Comparison of ENCODE assay signal across 8 mouse cellular contexts in the genomic region with DNA sequence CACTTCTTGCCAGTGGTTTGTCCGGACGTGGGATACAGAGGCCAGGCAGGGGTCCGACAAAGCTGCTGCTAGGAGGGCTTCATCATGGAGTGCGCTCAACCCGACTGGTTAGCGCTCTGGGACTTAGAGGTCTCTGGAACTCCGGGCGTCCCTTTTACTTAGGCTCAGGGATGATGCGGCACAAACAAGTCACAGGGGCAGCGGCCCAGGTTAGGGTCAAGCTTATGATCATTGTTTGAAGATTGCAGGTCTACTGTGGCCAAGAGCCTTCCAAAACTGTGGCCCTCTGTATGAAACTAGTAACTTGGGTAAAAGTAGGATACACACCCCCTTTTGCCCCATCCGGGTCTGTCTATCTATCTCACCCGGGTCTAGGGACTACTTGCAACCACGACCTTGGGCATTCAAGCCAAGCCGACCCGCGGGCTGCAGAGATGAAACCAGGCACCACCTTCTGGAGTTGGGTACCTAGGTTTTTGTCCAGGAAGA. TPM values are rescaled to one million over a fixed set of nuclear protein-coding genes. Genes with fewer than 3 reads are reported as not detected.
A peak's percentile ranks its signal among the peaks of the same experiment; 100 is the strongest.
DNase-seq lines count a peak whose midpoint lies in the region; ATAC-seq and TF ChIP-seq lines count a peak whose summit lies in the region.

No protein-coding gene starts in this region.

- peaks cover 14% of the 10 kb centered on the region for H3K4me1 ChIP-seq in lung, embryonic 16.5 days (replicated peaks; ENCODE audit: control insufficient read depth, insufficient read depth, low read length)
- H3K4me1 ChIP-seq in lung, adult 2 months (ENCODE audit: control insufficient read depth, insufficient read depth, low read length) = no peaks in the 10 kb centered on the region
- H3K4me1 ChIP-seq in embryonic facial prominence, embryonic 13.5 days = peaks cover 13% of the 10 kb centered on the region
- peaks cover 21% of the 10 kb centered on the region for H3K4me1 ChIP-seq in hindbrain, embryonic 16.5 days (ENCODE audit: control insufficient read depth, insufficient read depth, low read depth, low read length)
- H3K4me1 ChIP-seq in midbrain, embryonic 16.5 days (ENCODE audit: control insufficient read depth, insufficient read depth, low read length) = peaks cover 18% of the 10 kb centered on the region

- no peak overlapping the region for H3K27ac ChIP-seq in lung, embryonic 16.5 days (ENCODE audit: low read length)
- no peak overlapping the region for H3K27ac ChIP-seq in embryonic facial prominence, embryonic 13.5 days
- no peak overlapping the region for H3K27ac ChIP-seq in hindbrain, embryonic 16.5 days (ENCODE audit: low read depth, low read length)
- H3K27ac ChIP-seq in midbrain, embryonic 16.5 days (ENCODE audit: low read length) = no peak overlapping the region

- ATAC-seq in lung, embryonic 16.5 days (ENCODE audit: low read depth) = no peak
- ATAC-seq in embryonic facial prominence, embryonic 13.5 days (ENCODE audit: insufficient number of reproducible peaks, insufficient read depth, low FRiP score, low TSS enrichment, low read depth) = no peak
- peak; percentile 25; the same call in 1 of the 2 replicates for ATAC-seq in hindbrain, embryonic 16.5 days
- no peak for ATAC-seq in midbrain, embryonic 16.5 days

- no peaks in the 10 kb centered on the region for H3K36me3 ChIP-seq in lung, embryonic 16.5 days (ENCODE audit: control insufficient read depth, insufficient read depth, low read length)
- no peaks in the 10 kb centered on the region for H3K36me3 ChIP-seq in embryonic facial prominence, embryonic 13.5 days
- no peaks in the 10 kb centered on the region for H3K36me3 ChIP-seq in hindbrain, embryonic 16.5 days (ENCODE audit: control insufficient read depth, insufficient read depth, low read length)
- no peaks in the 10 kb centered on the region for H3K36me3 ChIP-seq in midbrain, embryonic 16.5 days (ENCODE audit: control insufficient read depth, insufficient read depth, low read length)

- DNase-seq in lung, adult 2 months = no peak
- no peak for DNase-seq in cerebellum, adult 11 months
- no peak for DNase-seq in spleen, postnatal 4 days (ENCODE audit: low spot score in 2 of 2)
- DNase-seq in cerebellum, postnatal 36 days = no peak

- H3K9me3 ChIP-seq in lung, embryonic 16.5 days (ENCODE audit: control insufficient read depth, low read length) = no peaks in the 10 kb centered on the region
- H3K9me3 ChIP-seq in embryonic facial prominence, embryonic 13.5 days = no peaks in the 10 kb centered on the region
- no peaks in the 10 kb centered on the region for H3K9me3 ChIP-seq in hindbrain, embryonic 16.5 days (ENCODE audit: control insufficient read depth, low read length)
- H3K9me3 ChIP-seq in midbrain, embryonic 16.5 days (replicated peaks; ENCODE audit: control insufficient read depth, low read length, poor library complexity, severe bottlenecking) = no peaks in the 10 kb centered on the region

- TF ChIP-seq CTCF in lung, adult 2 months (IDR thresholded peaks at IDR 0.05; ENCODE audit: insufficient read depth, low read length) = no peak

- H3K9ac ChIP-seq in lung, embryonic 16.5 days (ENCODE audit: low read length) = peak overlapping the region; percentile 50
- H3K9ac ChIP-seq in embryonic facial prominence, embryonic 13.5 days = peak overlapping the region; percentile 67
- H3K9ac ChIP-seq in hindbrain, embryonic 16.5 days (ENCODE audit: low read depth, low read length) = peak overlapping the region; percentile 74
- peak overlapping the region; percentile 69 for H3K9ac ChIP-seq in midbrain, embryonic 16.5 days (ENCODE audit: low read depth, low read length)

- H3K4me3 ChIP-seq in lung, embryonic 16.5 days (ENCODE audit: low read length) = peak overlapping the region; percentile 39
- no peak overlapping the region for H3K4me3 ChIP-seq in lung, adult 2 months (replicated peaks; ENCODE audit: extremely low read depth, low read depth, low read length)
- peak overlapping the region; percentile 55 for H3K4me3 ChIP-seq in embryonic facial prominence, embryonic 13.5 days
- H3K4me3 ChIP-seq in hindbrain, embryonic 16.5 days (ENCODE audit: low read length) = peak overlapping the region; percentile 63
- H3K4me3 ChIP-seq in midbrain, embryonic 16.5 days (ENCODE audit: low read depth, low read length) = peak overlapping the region; percentile 59

- TF ChIP-seq POLR2A in lung, adult 2 months (IDR thresholded peaks at IDR 0.05; ENCODE audit: borderline replicate concordance, extremely low read depth, low read depth, low read length) = no peak

- peak overlapping the region; percentile 56 for H3K4me2 ChIP-seq in lung, embryonic 16.5 days (ENCODE audit: low read depth, low read length)
- peak overlapping the region; percentile 90 for H3K4me2 ChIP-seq in embryonic facial prominence, embryonic 13.5 days
- H3K4me2 ChIP-seq in hindbrain, embryonic 16.5 days (ENCODE audit: low read length) = peak overlapping the region; percentile 99
- H3K4me2 ChIP-seq in midbrain, embryonic 16.5 days (ENCODE audit: low read length) = peak overlapping the region; percentile 97

- 4% methylated on average over 16 of the region's 16 CpGs for WGBS in lung, embryonic 16.5 days
- WGBS in lung, adult 2 months = 4% methylated on average over 16 of the region's 16 CpGs
- 4% methylated on average over 16 of the region's 16 CpGs for WGBS in embryonic facial prominence, embryonic 13.5 days
- WGBS in hindbrain, embryonic 16.5 days = 7% methylated on average over 16 of the region's 16 CpGs
- WGBS in midbrain, embryonic 16.5 days = 3% methylated on average over 16 of the region's 16 CpGs

- peaks cover 9% of the 10 kb centered on the region for H3K27me3 ChIP-seq in lung, embryonic 16.5 days (ENCODE audit: control insufficient read depth, insufficient read depth, low read depth, low read length)
- peaks cover 14% of the 10 kb centered on the region for H3K27me3 ChIP-seq in embryonic facial prominence, embryonic 13.5 days
- H3K27me3 ChIP-seq in hindbrain, embryonic 16.5 days (replicated peaks; ENCODE audit: control insufficient read depth, insufficient read depth, low read length) = peaks cover 3% of the 10 kb centered on the region; the same call in 1 of the 2 replicates
- peaks cover 4% of the 10 kb centered on the region; the same call in 1 of the 2 replicates for H3K27me3 ChIP-seq in midbrain, embryonic 16.5 days (ENCODE audit: control insufficient read depth, insufficient read depth, low read depth, low read length)

RNA-seq across cellular contexts. Expression of a gene that starts 0.9 kb away (rescaled TPM):
- polyA plus RNA-seq in lung, embryonic 16.5 days (2015; fragmentation: Nextera tagmentation; extraction: Ambion mirVana) = 8.9 and 9.4 TPM in 2 replicates
- 4.1 and 6.5 TPM in 2 replicates for polyA plus RNA-seq in lung, adult 2 months (2012; rRNA removed)
- 18.9 and 19.1 TPM in 2 replicates for polyA plus RNA-seq in embryonic facial prominence, embryonic 13.5 days (2015; fragmentation: Nextera tagmentation; extraction: Ambion mirVana)
- 6.8 and 8.5 TPM in 2 replicates for polyA plus RNA-seq in hindbrain, embryonic 16.5 days (2015; fragmentation: Nextera tagmentation; extraction: Ambion mirVana)
- polyA plus RNA-seq in midbrain, embryonic 16.5 days (2015; fragmentation: Nextera tagmentation; extraction: Ambion mirVana) = 5.8 and 6.7 TPM in 2 replicates
